Mouse (Mus musculus): ENCODE results near the gene Npr2. TPM values are rescaled to one million over a fixed set of nuclear protein-coding genes. Genes with fewer than 3 reads are reported as not detected.
A peak's percentile ranks its signal among the peaks of the same experiment; 100 is the strongest.

The Npr2 gene
- total and polyA plus RNA-seq, 3 experiments = 0.27 to 2.3 TPM; not detected in 1

DNA sequence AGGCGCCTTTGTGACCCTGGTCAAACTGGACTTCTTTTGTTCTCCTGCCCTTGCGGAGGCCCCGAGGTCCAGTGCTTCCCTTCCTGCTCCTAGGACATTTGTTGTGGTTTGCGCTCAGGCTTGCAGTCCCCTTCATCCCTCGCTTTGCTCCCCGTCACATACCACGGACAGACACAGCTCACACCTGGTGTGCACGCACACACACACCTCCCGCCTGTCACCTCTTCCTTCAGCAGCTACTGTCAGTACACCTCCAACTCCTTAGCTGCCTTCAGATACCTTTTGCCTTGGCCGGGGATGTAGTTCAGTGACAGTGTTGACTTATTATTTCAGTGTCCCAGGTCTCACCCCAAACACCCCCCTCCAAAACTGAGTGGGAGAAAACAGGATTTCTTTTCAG is 46.1 kb upstream of the Npr2 start:
- peaks cover 0 to 13% of the 10 kb centered on the region in 2 experiments; a peak in 3 of 4 replicates for H3K4me1 ChIP-seq (ENCODE audit: control insufficient read depth in 1 of 2, insufficient read depth in 2 of 2, low read length in 2 of 2)
- no peak for TF ChIP-seq SIN3A (IDR thresholded peaks at IDR 0.05; ENCODE audit: low read length)
- no peaks in the 10 kb centered on the region for H3K79me2 ChIP-seq (ENCODE audit: control insufficient read depth, insufficient read depth, low read length, poor library complexity)
- H3K36me3 ChIP-seq (ENCODE audit: control insufficient read depth in 1 of 2, insufficient read depth in 2 of 2, low read length in 2 of 2) = peaks cover 0 to 9% of the 10 kb centered on the region in 2 experiments; a peak in 2 of 4 replicates
- H3K9ac ChIP-seq (ENCODE audit: control insufficient read depth, low read depth, low read length, poor library complexity, severe bottlenecking) = no peak overlapping the region
- no peak overlapping the region for H3K27ac ChIP-seq (ENCODE audit: control insufficient read depth, low read depth, low read length)
- no peak for DNase-seq (ENCODE audit: low read depth, low spot score)
- H3K4me3 ChIP-seq (ENCODE audit: control insufficient read depth in 1 of 2, insufficient read depth in 1 of 2, low read depth in 2 of 2, low read length in 2 of 2) = no peak overlapping the region
- no peaks in the 10 kb centered on the region for H3K27me3 ChIP-seq (ENCODE audit: control insufficient read depth in 1 of 2, insufficient read depth in 2 of 2, low read length in 2 of 2)
- no peaks in the 10 kb centered on the region for H3K9me3 ChIP-seq (replicated peaks; ENCODE audit: insufficient read depth, low read length)

DNA sequence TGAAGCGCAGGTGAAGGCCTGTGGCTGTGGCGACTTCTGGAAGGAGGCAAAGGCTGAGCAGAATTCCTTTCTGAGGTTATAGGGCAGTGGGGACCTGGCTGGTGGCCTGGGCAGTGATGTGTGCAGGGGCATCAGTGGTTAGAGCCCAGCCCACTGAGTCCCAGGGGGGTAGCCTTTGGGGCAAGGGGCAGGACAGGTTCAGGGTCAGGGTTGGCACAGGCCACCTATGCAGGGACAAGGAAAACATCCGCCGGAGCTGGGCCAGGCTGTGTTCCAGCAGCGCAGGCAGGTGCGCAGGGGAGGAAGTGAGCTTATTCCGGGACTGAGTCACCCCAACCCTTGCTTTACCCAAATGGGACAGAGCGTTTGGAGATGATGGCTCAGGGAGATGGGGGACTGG is 45.3 kb upstream of the Npr2 start:
- H3K9me3 ChIP-seq (replicated peaks; ENCODE audit: insufficient read depth, low read length) = no peaks in the 10 kb centered on the region
- H3K27ac ChIP-seq (ENCODE audit: control insufficient read depth, low read depth, low read length) = no peak overlapping the region
- no peak overlapping the region for H3K9ac ChIP-seq (ENCODE audit: control insufficient read depth, low read depth, low read length, poor library complexity, severe bottlenecking)
- peaks cover 0 to 13% of the 10 kb centered on the region in 2 experiments; a peak in 3 of 4 replicates for H3K4me1 ChIP-seq (ENCODE audit: control insufficient read depth in 1 of 2, insufficient read depth in 2 of 2, low read length in 2 of 2)
- H3K27me3 ChIP-seq (ENCODE audit: control insufficient read depth in 1 of 2, insufficient read depth in 2 of 2, low read length in 2 of 2) = no peaks in the 10 kb centered on the region
- TF ChIP-seq POLR2A (IDR thresholded peaks at IDR 0.05; ENCODE audit: control insufficient read depth in 1 of 2, insufficient read depth in 1 of 2, low read depth in 1 of 2, low read length in 2 of 2, poor library complexity in 1 of 2) = no peak
- no peak for TF ChIP-seq GABPA (IDR thresholded peaks at IDR 0.05; ENCODE audit: low read depth, low read length)
- TF ChIP-seq GATA1 (IDR thresholded peaks at IDR 0.05; ENCODE audit: low read depth, low read length) = no peak
- TF ChIP-seq MYB (IDR thresholded peaks at IDR 0.05; ENCODE audit: low read depth, low read length) = no peak
- 0 out of 2 replicates have a peak, but pooled peaks have one; percentile 0 for TF ChIP-seq POLR2AphosphoS2 (IDR thresholded peaks at IDR 0.05; ENCODE audit: low read length)
- no peak for TF ChIP-seq MAX (IDR thresholded peaks at IDR 0.05; ENCODE audit: low read length)
- H3K4me3 ChIP-seq (ENCODE audit: control insufficient read depth in 1 of 2, insufficient read depth in 1 of 2, low read depth in 2 of 2, low read length in 2 of 2) = no peak overlapping the region
- no peak for DNase-seq (ENCODE audit: low read depth, low spot score)
- no peaks in the 10 kb centered on the region for H3K79me2 ChIP-seq (ENCODE audit: control insufficient read depth, insufficient read depth, low read length, poor library complexity)
- peaks cover 0 to 13% of the 10 kb centered on the region in 2 experiments; a peak in 2 of 4 replicates for H3K36me3 ChIP-seq (ENCODE audit: control insufficient read depth in 1 of 2, insufficient read depth in 2 of 2, low read length in 2 of 2)

- peak; percentile 37 for DNase-seq (ENCODE audit: low read depth, low spot score)
- H3K27ac ChIP-seq (ENCODE audit: control insufficient read depth, low read depth, low read length) = no peak overlapping the region
- H3K9ac ChIP-seq (ENCODE audit: control insufficient read depth, low read depth, low read length, poor library complexity, severe bottlenecking) = no peak overlapping the region
- H3K4me1 ChIP-seq (ENCODE audit: control insufficient read depth in 1 of 2, insufficient read depth in 2 of 2, low read length in 2 of 2) = peaks cover 0 to 13% of the 10 kb centered on the region in 2 experiments; a peak in 3 of 4 replicates
- no peaks in the 10 kb centered on the region for H3K9me3 ChIP-seq (replicated peaks; ENCODE audit: insufficient read depth, low read length)
- peaks cover 0 to 15% of the 10 kb centered on the region in 2 experiments; a peak in 2 of 4 replicates for H3K36me3 ChIP-seq (ENCODE audit: control insufficient read depth in 1 of 2, insufficient read depth in 2 of 2, low read length in 2 of 2)
- H3K79me2 ChIP-seq (ENCODE audit: control insufficient read depth, insufficient read depth, low read length, poor library complexity) = no peaks in the 10 kb centered on the region
- H3K4me3 ChIP-seq (ENCODE audit: control insufficient read depth in 1 of 2, insufficient read depth in 1 of 2, low read depth in 2 of 2, low read length in 2 of 2) = no peak overlapping the region
- TF ChIP-seq USF2 (IDR thresholded peaks at IDR 0.05; ENCODE audit: borderline replicate concordance in 1 of 2, insufficient read depth in 1 of 2, low read depth in 1 of 2, low read length in 2 of 2) = peak in 1 of 2 experiments; percentile 35; a peak in 1 of 4 replicates
- peak; percentile 85 for TF ChIP-seq MAX (IDR thresholded peaks at IDR 0.05; ENCODE audit: low read length)
- TF ChIP-seq KAT2A (conservative IDR thresholded peaks at IDR 0.05; ENCODE audit: low read depth, low read length) = no peak
- peak; percentile 49; the same call in 1 of the 2 replicates for TF ChIP-seq MYC (IDR thresholded peaks at IDR 0.05; ENCODE audit: low read depth, low read length)
- peak; percentile 82 for TF ChIP-seq USF1 (IDR thresholded peaks at IDR 0.05; ENCODE audit: low read depth, low read length)
- peak in 1 of 2 experiments; percentile 24; a peak in 2 of 4 replicates for TF ChIP-seq EP300 (IDR thresholded peaks at IDR 0.05; ENCODE audit: low read depth in 1 of 2, low read length in 2 of 2)
- TF ChIP-seq HCFC1 (IDR thresholded peaks at IDR 0.05; ENCODE audit: low read depth, low read length) = no peak
- peak; percentile 67 for TF ChIP-seq GATA1 (IDR thresholded peaks at IDR 0.05; ENCODE audit: low read depth, low read length)
- peak; percentile 59; the same call in 1 of the 2 replicates for TF ChIP-seq BHLHE40 (IDR thresholded peaks at IDR 0.05; ENCODE audit: borderline replicate concordance, low read depth, low read length)
- TF ChIP-seq ZMIZ1 (IDR thresholded peaks at IDR 0.05; ENCODE audit: low read depth, low read length) = no peak
- peak; percentile 34; the same call in 1 of the 2 replicates for TF ChIP-seq TAL1 (IDR thresholded peaks at IDR 0.05; ENCODE audit: low read length)
- no peaks in the 10 kb centered on the region for H3K27me3 ChIP-seq (ENCODE audit: control insufficient read depth in 1 of 2, insufficient read depth in 2 of 2, low read length in 2 of 2)
Measured at GRCm38 (mm10) chr4:43587681-43588080, 44.1 kb upstream of the Npr2 start.
